8 mouse cellular contexts compared by ENCODE assay signal in genomic region chr4:129513891-129514290, GRCm38 (mm10). TPM values are rescaled to one million over a fixed set of nuclear protein-coding genes. Genes with fewer than 3 reads are reported as not detected.
DNase-seq lines count a peak whose midpoint lies in the region; ATAC-seq and TF ChIP-seq lines count a peak whose summit lies in the region.

No protein-coding gene starts in this region.

- under 1% methylated on average over 51 of the region's 57 CpGs for whole genome bisulfite sequencing in heart, adult 2 months
- WGBS in liver, embryonic 11.5 days: under 1% methylated on average over 42 of the region's 57 CpGs

- H3K79me2 ChIP-seq in heart, adult 2 months (replicated peaks; ENCODE audit: control insufficient read depth, insufficient read depth, low read length): no peaks in the 10 kb centered on the region

- no peaks in the 10 kb centered on the region for H3K27me3 ChIP-seq in heart, adult 2 months (ENCODE audit: control insufficient read depth, insufficient read depth, low read length)
- no peaks in the 10 kb centered on the region for H3K27me3 ChIP-seq in testis, adult 2 months (ENCODE audit: control insufficient read depth, insufficient read depth, low read length)
- peaks cover 3% of the 10 kb centered on the region; the same call in 1 of the 2 replicates for H3K27me3 ChIP-seq in liver, embryonic 11.5 days (replicated peaks; ENCODE audit: control insufficient read depth, insufficient read depth, low read length)

- no peak for DNase-seq in heart, adult 2 months
- DNase-seq in heart, postnatal 36 days: no peak
- no peak for DNase-seq in testis, postnatal 14 days (ENCODE audit: low spot score)
- no peak for DNase-seq in liver, embryonic 11.5 days (ENCODE audit: low spot score)
- DNase-seq in thymus, postnatal 36 days: no peak
- DNase-seq in gastrocnemius, adult 18-20 months (ENCODE audit: low spot score): no peak

- no peaks in the 10 kb centered on the region for H3K4me1 ChIP-seq in heart, adult 2 months (ENCODE audit: control insufficient read depth, insufficient read depth, low read length)
- H3K4me1 ChIP-seq in testis, adult 2 months (ENCODE audit: control insufficient read depth, insufficient read depth, low read length): peaks cover 10% of the 10 kb centered on the region
- H3K4me1 ChIP-seq in liver, embryonic 11.5 days (replicated peaks; ENCODE audit: control insufficient read depth, insufficient read depth, low read length): peaks cover 9% of the 10 kb centered on the region

- TF ChIP-seq EP300 in heart, adult 2 months (IDR thresholded peaks at IDR 0.05; ENCODE audit: insufficient read depth, low read depth, low read length): no peak

- peak overlapping the region; percentile 77 for H3K4me2 ChIP-seq in liver, embryonic 11.5 days

- intact Hi-C loops in heart, adult 2 months (cut with DNase I): loop anchor here (2.0 kb wide), 1 partner anchor 13 kb away; no protein-coding TSS in a partner anchor
- intact Hi-C loops in heart, postnatal 36 days (cut with DNase I): loop anchor here (1.0 kb wide), 1 partner anchor 19 kb away; no protein-coding TSS in a partner anchor

- peak overlapping the region; percentile 60; the same call in 1 of the 2 replicates for H3K27ac ChIP-seq in heart, adult 2 months
- H3K27ac ChIP-seq in testis, adult 2 months (ENCODE audit: control insufficient read depth, insufficient read depth, low read depth, low read length): no peak overlapping the region
- peak overlapping the region; percentile 82 for H3K27ac ChIP-seq in liver, embryonic 11.5 days (ENCODE audit: low read depth, low read length)

- H3K9ac ChIP-seq in heart, adult 2 months (ENCODE audit: low read depth, low read length): peak overlapping the region; percentile 79
- H3K9ac ChIP-seq in liver, embryonic 11.5 days (ENCODE audit: low read depth, low read length): peak overlapping the region; percentile 97

- no peaks in the 10 kb centered on the region for H3K9me3 ChIP-seq in liver, embryonic 11.5 days (ENCODE audit: control insufficient read depth, low read length)

- H3K4me3 ChIP-seq in heart, adult 2 months: peak overlapping the region; percentile 62
- peak overlapping the region; percentile 85 for H3K4me3 ChIP-seq in testis, adult 2 months (ENCODE audit: control insufficient read depth, low read depth, low read length)
- peak overlapping the region; percentile 93 for H3K4me3 ChIP-seq in liver, embryonic 11.5 days (ENCODE audit: low read depth, low read length)

- no peaks in the 10 kb centered on the region for H3K36me3 ChIP-seq in heart, adult 2 months (ENCODE audit: control insufficient read depth, insufficient read depth, low read length)
- peaks cover 5% of the 10 kb centered on the region for H3K36me3 ChIP-seq in testis, adult 2 months (ENCODE audit: control insufficient read depth, insufficient read depth, low read length)
- peaks cover 12% of the 10 kb centered on the region; the same call in 1 of the 2 replicates for H3K36me3 ChIP-seq in liver, embryonic 11.5 days (ENCODE audit: control insufficient read depth, insufficient read depth, low read length)

- no peak for TF ChIP-seq CTCF in heart, adult 2 months (IDR thresholded peaks at IDR 0.05)
- no peak for TF ChIP-seq CTCF in testis, adult 2 months (IDR thresholded peaks at IDR 0.05; ENCODE audit: control insufficient read depth, insufficient read depth, insufficient replicate concordance, low read depth, low read length)

- ATAC-seq in liver, embryonic 11.5 days (replicated peaks; ENCODE audit: low FRiP score): peak; percentile 40
- ATAC-seq in megakaryocyte-erythroid progenitor cell, adult 5-6 weeks (replicated peaks; ENCODE audit: low FRiP score, low TSS enrichment, poor library complexity, severe bottlenecking): no peak

- TF ChIP-seq POLR2A in heart, adult 2 months (IDR thresholded peaks at IDR 0.05; ENCODE audit: insufficient read depth, low read depth, low read length): no peak
- TF ChIP-seq POLR2A in testis, adult 2 months (IDR thresholded peaks at IDR 0.05; ENCODE audit: control insufficient read depth, low read depth, low read length): no peak

RNA-seq across cellular contexts. Expression of gene Marcksl1, which starts 0.5 kb away (rescaled TPM):
- total RNA-seq in heart, adult 2 months (2021): 1 to 10 TPM; 3.5 to 5.1 TPM
- 5.1 and 7.0 TPM in 2 replicates for polyA plus RNA-seq in heart, adult 2 months (2012; rRNA removed)
- 1 to 10 TPM; 4.4 to 5.7 TPM for total RNA-seq in heart, postnatal 36 days (2021)
- 55.6 and 69.9 TPM in 2 replicates for polyA plus RNA-seq in testis, adult 2 months (2012; rRNA removed)
- 388 and 395 TPM in 2 replicates for polyA plus RNA-seq in liver, embryonic 11.5 days (2014; fragmentation: Nextera tagmentation; extraction: Ambion mirVana)
- 29.9 and 30.4 TPM in 2 replicates for total RNA-seq in megakaryocyte-erythroid progenitor cell, adult 5-6 weeks (2014; fragmentation: Nextera tagmentation)
- 41.4 and 48.3 TPM in 2 replicates for total RNA-seq in megakaryocyte-erythroid progenitor cell, adult 5-6 weeks (2017)
- 1 to 10 TPM in 1 of 2 experiments, under 1 TPM in 1; 0.64 to 1.1 TPM for total RNA-seq in gastrocnemius, adult 18-20 months (2021)

RNA-seq across cellular contexts. Expression of gene Fam229a, which starts 22.9 kb away (rescaled TPM):
- under 1 TPM in 1 of 2 experiments, not detected in 1; 0.45 TPM for total RNA-seq in heart, adult 2 months (2021)
- polyA plus RNA-seq in heart, adult 2 months (2012; rRNA removed): 0.64 TPM in 1 of 2 replicates, not detected in the other
- total RNA-seq in heart, postnatal 36 days (2021): not detected
- polyA plus RNA-seq in testis, adult 2 months (2012; rRNA removed): 945 and 1,232 TPM in 2 replicates
- polyA plus RNA-seq in liver, embryonic 11.5 days (2014; fragmentation: Nextera tagmentation; extraction: Ambion mirVana): not detected in 2 replicates
- total RNA-seq in megakaryocyte-erythroid progenitor cell, adult 5-6 weeks (2014; fragmentation: Nextera tagmentation): not detected in 2 replicates
- not detected in 2 replicates for total RNA-seq in megakaryocyte-erythroid progenitor cell, adult 5-6 weeks (2017)
- total RNA-seq in gastrocnemius, adult 18-20 months (2021): not detected

RNA-seq across cellular contexts. Expression of gene Tssk3, which starts 23.1 kb away (rescaled TPM):
- total RNA-seq in heart, adult 2 months (2021): not detected
- polyA plus RNA-seq in heart, adult 2 months (2012; rRNA removed): 0.14 TPM in 1 of 2 replicates, not detected in the other
- total RNA-seq in heart, postnatal 36 days (2021): not detected
- 252 and 267 TPM in 2 replicates for polyA plus RNA-seq in testis, adult 2 months (2012; rRNA removed)
- not detected in 2 replicates for polyA plus RNA-seq in liver, embryonic 11.5 days (2014; fragmentation: Nextera tagmentation; extraction: Ambion mirVana)
- total RNA-seq in megakaryocyte-erythroid progenitor cell, adult 5-6 weeks (2014; fragmentation: Nextera tagmentation): not detected in 2 replicates
- total RNA-seq in megakaryocyte-erythroid progenitor cell, adult 5-6 weeks (2017): not detected in 2 replicates
- not detected for total RNA-seq in gastrocnemius, adult 18-20 months (2021)

RNA-seq across cellular contexts. Expression of gene Hdac1, which starts 28.6 kb away (rescaled TPM):
- total RNA-seq in heart, adult 2 months (2021): 10 to 100 TPM; 15.7 to 16.1 TPM
- 17.9 and 35.2 TPM in 2 replicates for polyA plus RNA-seq in heart, adult 2 months (2012; rRNA removed)
- 10 to 100 TPM; 17.7 to 21.1 TPM for total RNA-seq in heart, postnatal 36 days (2021)
- 123 and 132 TPM in 2 replicates for polyA plus RNA-seq in testis, adult 2 months (2012; rRNA removed)
- polyA plus RNA-seq in liver, embryonic 11.5 days (2014; fragmentation: Nextera tagmentation; extraction: Ambion mirVana): 215 and 223 TPM in 2 replicates
- 136 and 147 TPM in 2 replicates for total RNA-seq in megakaryocyte-erythroid progenitor cell, adult 5-6 weeks (2014; fragmentation: Nextera tagmentation)
- total RNA-seq in megakaryocyte-erythroid progenitor cell, adult 5-6 weeks (2017): 72.7 and 76.2 TPM in 2 replicates
- total RNA-seq in gastrocnemius, adult 18-20 months (2021): 1 to 10 TPM; 7.7 to 8.2 TPM

RNA-seq across cellular contexts. Expression of gene Bsdc1, which starts 52.5 kb away (rescaled TPM):
- total RNA-seq in heart, adult 2 months (2021): 10 to 100 TPM; 48.8 to 50.3 TPM
- polyA plus RNA-seq in heart, adult 2 months (2012; rRNA removed): 21.3 and 25.0 TPM in 2 replicates
- total RNA-seq in heart, postnatal 36 days (2021): 10 to 100 TPM; 50.3 to 53.8 TPM
- 35.5 and 38.2 TPM in 2 replicates for polyA plus RNA-seq in testis, adult 2 months (2012; rRNA removed)
- 21.6 and 22.5 TPM in 2 replicates for polyA plus RNA-seq in liver, embryonic 11.5 days (2014; fragmentation: Nextera tagmentation; extraction: Ambion mirVana)
- total RNA-seq in megakaryocyte-erythroid progenitor cell, adult 5-6 weeks (2014; fragmentation: Nextera tagmentation): 36.1 and 36.3 TPM in 2 replicates
- 31.3 and 52.3 TPM in 2 replicates for total RNA-seq in megakaryocyte-erythroid progenitor cell, adult 5-6 weeks (2017)
- total RNA-seq in gastrocnemius, adult 18-20 months (2021): 10 to 100 TPM; 36.4 to 41.2 TPM

Comparison
In these comparisons a context has a peak if more than half of its experiments do, and no peak if none do; other contexts are left out.
1. RNA of gene Marcksl1, which starts 0.5 kb away (total RNA-seq): 29.9 to 48.3 TPM in megakaryocyte-erythroid progenitor cell, adult 5-6 weeks; 4.4 to 5.7 TPM in heart, postnatal 36 days, 3.5 to 5.1 TPM in heart, adult 2 months and 0.64 to 1.1 TPM in gastrocnemius, adult 18-20 months; every median in the first group is over 4 times any median in the second.
2. Peak in every context shown above with its lines, with median percentiles within 50 percentile points of each other: H3K4me3 ChIP-seq.